Mouse (Mus musculus) testis, adult 2 months (tissue): Measurements from ENCODE around the gene Mex3a. TPM values are rescaled to one million over a fixed set of nuclear protein-coding genes. Genes with fewer than 3 reads are reported as not detected.
A peak's percentile ranks its signal among the peaks of the same experiment; 100 is the strongest.

Source experiments
- H3K27ac ChIP-seq: fragments of 200-500 bp; 2 replicates; pipeline ENCODE4 v1.5.1; 2012; ENCODE audit warnings: low read depth, low read length; ENCODE audit not compliant: control insufficient read depth, insufficient read depth
- H3K27me3 ChIP-seq: fragments of 200-500 bp; 2 replicates; pipeline ENCODE4 v1.6.1; 2012; ENCODE audit warnings: mild to moderate bottlenecking, low read length, moderate library complexity; ENCODE audit not compliant: control insufficient read depth, insufficient read depth
- H3K36me3 ChIP-seq: fragments of 200-500 bp; 2 replicates; pipeline ENCODE4 v1.6.1; 2012; ENCODE audit warnings: mild to moderate bottlenecking, low read length; ENCODE audit not compliant: control insufficient read depth, insufficient read depth
- H3K4me1 ChIP-seq: fragments of 200-500 bp; 2 replicates; pipeline ENCODE4 v1.6.1; 2012; ENCODE audit warnings: low read length; ENCODE audit not compliant: control insufficient read depth, insufficient read depth
- H3K4me3 ChIP-seq: fragments of 200-500 bp; 2 replicates; pipeline ENCODE4 v1.5.1; 2012; ENCODE audit warnings: low read depth, mild to moderate bottlenecking, low read length, moderate library complexity, mixed read lengths; ENCODE audit not compliant: control insufficient read depth
- CTCF ChIP-seq: fragments of 200-500 bp; IDR thresholded peaks from 2 replicates; pipeline ENCODE4 v1.5.1; 2012; ENCODE audit warnings: low read depth, mild to moderate bottlenecking, inconsistent platforms, low read length, moderate library complexity; ENCODE audit not compliant: control insufficient read depth, insufficient read depth, insufficient replicate concordance
- POLR2A ChIP-seq: fragments of 200-500 bp; IDR thresholded peaks from 2 replicates; pipeline ENCODE4 v1.6.1; 2012; ENCODE audit warnings: low read depth, mild to moderate bottlenecking, inconsistent platforms, low read length, moderate library complexity; ENCODE audit not compliant: control insufficient read depth
- polyA plus RNA-seq: library from polyadenylated mRNA; depleted of rRNA; stranded (reverse); fragments of >200 nt; gene quantifications from 2 replicates; pipeline ENCODE4 v1.2.3, GENCODE M21; 2012

The Mex3a gene
- polyA plus RNA-seq, 1 experiment, result 1.4 TPM

DNA sequence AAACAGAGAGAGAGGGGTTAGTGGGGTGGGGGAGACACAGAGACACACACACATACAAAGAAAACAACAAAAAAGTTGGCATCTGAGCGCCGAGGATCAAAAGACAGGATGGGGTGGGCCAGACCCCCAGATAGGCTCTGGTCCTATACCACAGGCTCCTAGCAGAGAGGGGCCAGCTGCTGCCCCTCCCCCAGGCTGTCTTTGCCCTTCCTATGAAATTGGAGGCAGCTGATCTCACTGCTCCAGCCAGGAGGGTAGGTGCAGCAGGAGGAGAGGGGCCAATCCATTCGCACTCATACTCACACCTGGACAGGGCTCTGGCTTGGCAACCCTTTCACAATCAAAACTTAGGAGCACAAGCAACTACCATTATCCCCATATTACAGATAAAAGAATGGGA is 22.9 kb upstream of the Mex3a start:
- Histone ChIP-seq H3K4me1 (peaks cover 26% of the 10 kb centered on the region), H3K36me3 (no peaks in the 10 kb centered on the region)
- TF ChIP-seq POLR2A, result no peak
- TF ChIP-seq CTCF, result no peak

DNA sequence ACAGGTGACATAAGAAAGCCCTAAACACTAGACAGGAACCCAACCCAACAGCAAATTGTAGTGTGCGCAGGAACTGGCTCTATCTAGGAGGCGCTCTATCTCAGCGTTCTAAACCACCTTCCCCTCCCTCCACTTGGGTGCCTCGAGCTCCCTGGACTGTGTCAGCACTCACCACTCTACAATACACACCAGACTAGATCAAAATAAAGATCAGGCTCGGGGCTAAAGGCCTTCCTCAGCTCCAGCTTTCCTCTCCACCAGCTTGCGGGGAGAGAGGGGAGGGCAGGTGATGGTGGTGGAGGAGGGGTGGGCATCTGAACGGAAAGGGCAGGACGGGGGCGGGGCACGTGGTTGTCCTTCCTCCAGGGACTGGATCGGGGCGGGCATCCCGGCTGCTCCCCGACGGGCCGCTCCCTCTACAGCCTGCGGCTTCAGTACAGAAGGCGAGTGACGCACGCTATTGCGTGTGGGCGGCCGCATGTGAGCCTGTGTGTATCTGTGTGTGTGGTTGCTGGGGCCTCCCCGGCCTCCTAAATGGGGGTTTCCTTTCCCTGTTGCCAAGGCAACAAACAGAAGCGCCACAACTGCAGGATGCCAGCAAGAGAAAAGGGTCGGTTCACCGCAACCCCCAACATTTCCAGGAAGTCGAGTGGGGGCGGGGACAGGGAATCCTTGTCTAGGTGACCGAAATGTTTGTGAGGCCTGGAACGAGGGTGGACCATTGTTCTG is 22.3 kb upstream of the Mex3a start, which contains the start of gene Lmna:
Gene Lmna, minus strand, starts transcription at position 265 of the 729 bp plus-strand sequence.
- H3K36me3 ChIP-seq, result no peaks in the 10 kb centered on the region
- TF ChIP-seq POLR2A (0 out of 2 replicates have a peak, but pooled peaks have one; percentile 29), CTCF (no peak)
- peak within 1 kb of the TSS; percentile 90 for H3K27ac ChIP-seq
- no peaks in the 10 kb centered on the region for H3K27me3 ChIP-seq
- peaks cover 26% of the 10 kb centered on the region for H3K4me1 ChIP-seq
- H3K4me3 ChIP-seq, result peak within 1 kb of the TSS; percentile 68

More for the DNA sequence above, 22.9 kb upstream of the Mex3a start:
- no peaks in the 10 kb centered on the region for H3K27me3 ChIP-seq
- H3K4me3 ChIP-seq, result peak overlapping the region; percentile 68; the same call in 1 of the 2 replicates
- H3K27ac ChIP-seq, result 0 out of 2 replicates have a peak overlapping the region, but pooled peaks have one; percentile 72

DNA sequence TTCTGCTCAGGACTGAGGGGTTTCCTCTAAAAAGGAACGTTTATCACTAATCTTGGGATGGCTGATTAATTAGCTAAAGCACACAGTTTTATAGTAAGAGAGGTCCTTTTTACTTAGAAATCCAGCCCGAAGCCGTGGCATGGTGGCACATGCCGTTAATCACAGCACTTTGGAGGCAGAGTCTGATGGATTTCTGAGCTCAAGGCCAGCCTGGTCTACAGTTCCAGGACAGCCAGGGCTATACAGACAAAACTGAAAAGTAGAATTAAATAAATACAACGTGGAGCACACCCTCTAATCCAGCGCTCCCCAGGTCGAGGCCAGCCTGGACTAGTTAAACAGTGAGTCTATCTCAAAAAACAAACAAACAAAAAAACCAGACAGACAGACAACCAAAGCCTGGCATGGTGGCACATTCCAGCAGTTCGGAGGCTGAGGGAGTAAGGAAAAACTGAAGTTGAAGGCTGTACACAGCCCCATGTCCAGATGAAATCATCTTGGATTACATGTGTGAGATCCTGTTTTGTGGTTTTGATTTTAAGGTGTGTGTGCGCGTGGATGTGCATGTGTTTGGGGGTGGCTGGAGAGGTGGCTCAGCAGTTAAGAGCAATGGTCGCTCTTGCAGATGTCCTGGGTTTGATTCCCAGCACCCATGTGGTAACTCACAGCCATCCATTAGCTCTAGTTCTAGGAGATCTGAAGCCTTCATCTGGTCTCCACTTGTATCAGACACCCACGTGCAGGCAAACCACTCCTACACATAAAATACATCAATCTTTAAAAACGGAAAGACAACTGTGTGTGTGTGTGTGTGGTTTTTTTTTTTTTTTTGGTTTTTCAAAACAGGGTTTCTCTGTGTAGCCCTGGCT is 21.5 kb upstream of the Mex3a start:
- H3K36me3 ChIP-seq, result no peaks in the 10 kb centered on the region
- H3K27me3 ChIP-seq, result no peaks in the 10 kb centered on the region
- TF ChIP-seq CTCF, result no peak
- no peak for TF ChIP-seq POLR2A
- H3K4me3 ChIP-seq, result peak overlapping the region; percentile 68
- H3K27ac ChIP-seq, result peak overlapping the region; percentile 90
- peaks cover 23% of the 10 kb centered on the region for H3K4me1 ChIP-seq

DNA sequence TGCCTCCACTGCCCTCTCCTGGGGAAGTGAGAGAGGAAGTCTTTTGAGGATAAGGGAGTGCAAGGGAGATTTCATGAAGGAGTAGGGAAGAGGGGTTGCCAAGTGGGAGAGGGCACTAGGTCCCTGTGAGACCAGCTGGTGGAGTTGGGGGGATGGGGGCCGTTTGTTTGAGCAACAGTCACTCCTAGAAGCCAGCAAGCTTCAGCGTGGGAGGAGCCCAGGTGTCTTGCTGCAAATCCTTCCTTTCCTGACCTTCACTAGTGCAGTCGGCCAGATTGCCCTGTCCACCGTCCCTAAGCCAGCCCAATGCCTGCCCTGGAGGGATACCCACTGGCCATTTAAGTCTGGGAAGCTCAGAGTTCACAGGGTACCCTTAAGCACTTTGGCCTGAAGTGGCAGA is 20.6 kb upstream of the Mex3a start:
- no peaks in the 10 kb centered on the region for H3K27me3 ChIP-seq
- H3K27ac ChIP-seq, result no peak overlapping the region
- H3K4me1 ChIP-seq, result peaks cover 22% of the 10 kb centered on the region
- no peak overlapping the region for H3K4me3 ChIP-seq
- no peaks in the 10 kb centered on the region for H3K36me3 ChIP-seq
- TF ChIP-seq POLR2A (no peak), CTCF (no peak)

DNA sequence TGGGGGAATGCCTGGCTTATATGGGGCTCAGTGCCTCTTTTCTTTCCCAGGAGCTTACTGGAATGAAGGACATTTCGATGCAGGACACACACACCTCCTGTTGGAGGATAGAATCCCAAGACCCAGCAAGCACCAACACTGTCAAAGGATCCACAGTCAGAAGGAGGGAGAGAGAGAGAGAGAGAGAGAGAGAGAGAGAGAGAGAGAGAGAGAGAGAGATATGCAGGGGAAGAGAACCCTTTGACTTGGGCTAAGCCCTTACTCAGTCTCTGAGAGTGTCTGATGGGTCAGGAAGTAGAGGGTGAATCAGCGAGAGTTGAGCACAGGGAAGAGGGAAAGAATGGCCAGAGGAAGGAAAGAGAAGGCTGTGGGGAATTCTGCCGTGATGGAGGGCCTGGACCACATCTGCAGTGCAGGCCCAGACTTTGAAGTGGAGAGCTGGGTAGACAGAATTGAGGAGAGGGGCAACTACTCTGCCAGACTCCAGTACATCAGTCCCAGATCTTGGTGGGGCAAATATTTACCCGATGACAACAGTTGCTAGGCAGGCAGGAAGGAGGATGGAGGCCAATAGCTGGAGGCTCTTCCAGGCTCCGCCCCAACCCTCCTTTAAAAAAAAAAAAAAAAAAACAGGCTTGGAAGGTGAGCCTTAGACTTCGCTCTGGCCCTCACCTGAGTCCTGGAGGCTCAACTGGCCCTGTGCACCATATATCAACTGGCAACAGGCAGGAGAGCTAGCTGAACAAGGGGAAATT is 19.9 kb upstream of the Mex3a start:
- no peaks in the 10 kb centered on the region for H3K27me3 ChIP-seq
- H3K4me3 ChIP-seq, result no peak overlapping the region
- no peak overlapping the region for H3K27ac ChIP-seq
- TF ChIP-seq POLR2A (no peak), CTCF (no peak)
- H3K36me3 ChIP-seq, result no peaks in the 10 kb centered on the region
- peaks cover 22% of the 10 kb centered on the region for H3K4me1 ChIP-seq

DNA sequence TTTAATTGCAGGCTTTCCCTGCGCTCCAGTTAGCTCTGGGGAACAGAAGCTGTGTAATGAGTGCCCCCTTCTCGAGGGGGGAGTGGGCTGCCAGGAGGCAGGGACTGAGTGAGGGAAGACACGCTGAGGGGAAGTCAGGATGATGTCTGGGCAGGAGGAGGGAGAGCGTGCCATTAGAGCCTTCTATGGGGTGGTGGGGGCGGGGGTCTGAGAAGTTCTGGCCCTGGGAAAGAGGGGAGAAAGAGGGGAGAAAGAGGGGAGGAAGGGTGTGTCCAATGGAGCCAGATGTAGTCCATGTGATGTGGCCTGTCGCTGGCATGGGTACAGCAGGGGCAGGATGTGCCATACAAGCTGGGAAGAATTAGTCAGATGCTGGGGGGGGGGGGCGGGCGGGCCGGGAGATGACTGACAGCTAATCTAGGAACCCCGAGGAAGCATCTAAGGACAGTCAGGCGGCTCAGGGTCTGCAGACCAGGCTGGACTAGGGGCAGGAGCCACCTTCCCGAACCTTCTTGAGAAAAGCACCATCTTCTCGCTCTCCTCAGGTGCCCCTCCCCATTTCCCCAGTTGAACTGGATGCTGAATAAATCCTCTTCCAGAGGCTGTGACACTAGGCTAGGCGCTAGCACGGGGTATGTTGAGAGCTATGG is 19.2 kb upstream of the Mex3a start:
- Histone ChIP-seq H3K36me3 (no peaks in the 10 kb centered on the region), H3K27me3 (no peaks in the 10 kb centered on the region), H3K4me1 (peaks cover 22% of the 10 kb centered on the region), H3K27ac (no peak overlapping the region), H3K4me3 (no peak overlapping the region)
- no peak for TF ChIP-seq POLR2A
- no peak for TF ChIP-seq CTCF

DNA sequence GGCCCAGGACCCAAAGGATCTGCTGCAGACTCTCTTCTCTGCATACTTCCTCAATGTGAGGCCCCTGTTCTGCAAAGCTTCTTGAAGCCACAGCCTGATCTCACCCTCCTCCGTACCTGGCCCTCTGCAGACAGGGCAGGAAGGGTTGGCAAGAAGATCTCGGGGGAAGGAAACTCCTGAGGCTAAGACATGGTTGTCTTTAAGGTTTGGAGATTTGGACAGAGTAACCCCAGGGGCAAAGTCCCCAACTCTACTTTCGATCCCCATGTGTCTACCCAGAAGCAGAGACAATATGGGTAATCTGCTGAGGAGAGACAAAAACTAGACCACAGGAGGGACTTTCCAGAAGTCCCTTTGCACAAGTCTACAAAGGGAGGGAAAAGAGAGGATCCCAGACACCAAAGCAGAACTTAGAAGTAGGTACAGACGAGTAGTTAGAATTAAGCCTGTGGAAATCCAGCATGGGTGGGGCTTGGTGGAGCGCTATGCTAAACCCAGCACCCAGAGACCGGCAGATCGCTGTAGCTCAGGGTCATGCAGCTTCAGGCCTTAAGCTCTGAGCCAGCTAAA is 18.6 kb upstream of the Mex3a start:
- no peak for TF ChIP-seq CTCF
- TF ChIP-seq POLR2A, result no peak
- no peaks in the 10 kb centered on the region for H3K36me3 ChIP-seq
- no peak overlapping the region for H3K4me3 ChIP-seq
- H3K27ac ChIP-seq, result no peak overlapping the region
- H3K4me1 ChIP-seq, result peaks cover 22% of the 10 kb centered on the region
- H3K27me3 ChIP-seq, result no peaks in the 10 kb centered on the region
